Mouse (Mus musculus): ENCODE measurements around the gene Usp4. TPM values are rescaled to one million over a fixed set of nuclear protein-coding genes. Genes with fewer than 3 reads are reported as not detected.

The Usp4 gene
- polyA plus RNA-seq, 1 experiment from 2014 or later = 145 TPM

DNA sequence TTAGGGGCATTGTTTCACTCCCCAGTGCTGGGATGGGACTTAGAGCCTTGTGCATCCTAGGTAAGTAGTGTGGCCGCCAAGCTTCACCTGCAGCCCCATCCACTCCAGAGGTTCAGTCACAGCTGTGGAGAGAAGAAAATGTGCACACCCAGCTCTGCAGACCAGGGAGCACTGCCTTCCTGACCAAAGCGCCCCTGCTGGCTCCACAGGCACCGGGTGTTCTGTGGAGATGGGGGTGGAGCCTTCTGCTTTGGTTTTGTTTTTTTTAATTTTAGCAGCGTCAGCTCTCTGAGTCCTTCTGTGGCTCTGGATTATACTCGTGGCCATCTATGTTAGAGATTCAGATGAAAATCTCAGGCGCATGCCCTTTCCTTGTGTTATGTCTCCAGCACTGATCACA, 41.6 kb downstream of the Usp4 start:
- Histone ChIP-seq H3K4me2 (ENCODE audit: low read depth) (no peak overlapping the region), H3K9me3 (ENCODE audit: control insufficient read depth, low read length) (no peaks in the 10 kb centered on the region), H3K4me3 (ENCODE audit: low read depth, low read length) (no peak overlapping the region), H3K27me3 (ENCODE audit: control insufficient read depth, insufficient read depth, low read length) (no peaks in the 10 kb centered on the region), H3K4me1 (ENCODE audit: control insufficient read depth, insufficient read depth, low read length) (no peaks in the 10 kb centered on the region), H3K9ac (ENCODE audit: low read length) (no peak overlapping the region), H3K27ac (ENCODE audit: low read depth, low read length) (no peak overlapping the region), H3K36me3 (ENCODE audit: control insufficient read depth, insufficient read depth, low read length) (peaks cover 30% of the 10 kb centered on the region)
- 91% methylated on average over 6 of the region's 6 CpGs for WGBS
- no peak for ATAC-seq (ENCODE audit: insufficient read depth, low FRiP score, low TSS enrichment)
- DNase-seq (ENCODE audit: low spot score) = no peak

- no peaks in the 10 kb centered on the region for H3K9me3 ChIP-seq (ENCODE audit: control insufficient read depth, low read length)
- H3K4me1 ChIP-seq (ENCODE audit: control insufficient read depth, insufficient read depth, low read length) = no peaks in the 10 kb centered on the region
- H3K36me3 ChIP-seq (ENCODE audit: control insufficient read depth, insufficient read depth, low read length) = peaks cover 20% of the 10 kb centered on the region
- H3K4me3 ChIP-seq (ENCODE audit: low read depth, low read length) = no peak within 1 kb of the TSS
- no peak within 1 kb of the TSS for H3K27ac ChIP-seq (ENCODE audit: low read depth, low read length)
- H3K9ac ChIP-seq (ENCODE audit: low read length) = no peak within 1 kb of the TSS
- H3K27me3 ChIP-seq (ENCODE audit: control insufficient read depth, insufficient read depth, low read length) = no peaks in the 10 kb centered on the region
- 62% methylated on average over 18 of the region's 18 CpGs for WGBS
- H3K4me2 ChIP-seq (ENCODE audit: low read depth) = no peak within 1 kb of the TSS
- ATAC-seq (ENCODE audit: insufficient read depth, low FRiP score, low TSS enrichment) (no peak), DNase-seq (ENCODE audit: low spot score) (no peak)
These were observed 45.0 kb downstream of the Usp4 start, which contains the start of gene 1700102P08Rik for GRCm38 (mm10) chr9:108392676-108393075. 1700102P08Rik (plus strand) TSS chr9:108392805.

GRCm38 (mm10) chr9:108394191-108394590, 46.5 kb downstream of the Usp4 start:
- peaks cover 16% of the 10 kb centered on the region for H3K36me3 ChIP-seq (ENCODE audit: control insufficient read depth, insufficient read depth, low read length)
- H3K27me3 ChIP-seq (ENCODE audit: control insufficient read depth, insufficient read depth, low read length) = no peaks in the 10 kb centered on the region
- no peaks in the 10 kb centered on the region for H3K4me1 ChIP-seq (ENCODE audit: control insufficient read depth, insufficient read depth, low read length)
- WGBS = 95% methylated on average over 6 of the region's 6 CpGs
- no peak for ATAC-seq (ENCODE audit: insufficient read depth, low FRiP score, low TSS enrichment)
- H3K4me2 ChIP-seq (ENCODE audit: low read depth) = no peak overlapping the region
- DNase-seq (ENCODE audit: low spot score) = no peak
- H3K27ac ChIP-seq (ENCODE audit: low read depth, low read length) = no peak overlapping the region
- H3K9ac ChIP-seq (ENCODE audit: low read length) = no peak overlapping the region
- H3K9me3 ChIP-seq (ENCODE audit: control insufficient read depth, low read length) = no peaks in the 10 kb centered on the region
- no peak overlapping the region for H3K4me3 ChIP-seq (ENCODE audit: low read depth, low read length)

GRCm38 (mm10) chr9:108395427-108395826, 47.8 kb downstream of the Usp4 start:
- Histone ChIP-seq H3K4me2 (ENCODE audit: low read depth) (no peak overlapping the region), H3K9ac (ENCODE audit: low read length) (no peak overlapping the region), H3K4me3 (ENCODE audit: low read depth, low read length) (no peak overlapping the region), H3K4me1 (ENCODE audit: control insufficient read depth, insufficient read depth, low read length) (no peaks in the 10 kb centered on the region), H3K9me3 (ENCODE audit: control insufficient read depth, low read length) (no peaks in the 10 kb centered on the region), H3K27me3 (ENCODE audit: control insufficient read depth, insufficient read depth, low read length) (no peaks in the 10 kb centered on the region), H3K36me3 (ENCODE audit: control insufficient read depth, insufficient read depth, low read length) (peaks cover 10% of the 10 kb centered on the region), H3K27ac (ENCODE audit: low read depth, low read length) (no peak overlapping the region)
- WGBS = 89% methylated on average over 1 of the region's 1 CpGs
- DNase-seq (ENCODE audit: low spot score) (no peak), ATAC-seq (ENCODE audit: insufficient read depth, low FRiP score, low TSS enrichment) (no peak)

DNA sequence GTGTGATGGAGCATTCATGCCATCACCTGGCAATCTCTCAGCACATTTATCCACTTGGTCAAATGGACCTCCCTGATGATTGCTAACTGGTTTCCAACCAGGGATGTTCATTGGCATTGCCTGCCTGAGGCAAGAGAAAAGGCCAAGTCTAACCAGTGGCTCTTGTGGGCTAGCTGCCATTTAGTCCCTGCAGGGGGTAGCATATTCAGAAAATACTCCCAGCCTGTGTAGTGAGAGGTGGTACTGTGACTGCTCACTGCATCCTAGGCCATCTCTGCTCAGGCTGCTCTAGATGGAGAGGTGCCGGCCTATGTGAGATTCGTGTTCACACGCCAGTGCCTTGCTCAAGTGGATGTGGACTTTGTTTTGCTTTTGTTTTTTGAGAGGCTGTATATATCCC, 50.7 kb downstream of the Usp4 start:
- Histone ChIP-seq H3K9ac (ENCODE audit: low read length) (no peak overlapping the region), H3K9me3 (ENCODE audit: control insufficient read depth, low read length) (no peaks in the 10 kb centered on the region), H3K4me2 (ENCODE audit: low read depth) (no peak overlapping the region), H3K4me3 (ENCODE audit: low read depth, low read length) (no peak overlapping the region), H3K27ac (ENCODE audit: low read depth, low read length) (no peak overlapping the region), H3K27me3 (ENCODE audit: control insufficient read depth, insufficient read depth, low read length) (no peaks in the 10 kb centered on the region), H3K36me3 (ENCODE audit: control insufficient read depth, insufficient read depth, low read length) (no peaks in the 10 kb centered on the region; the same call in 1 of the 2 replicates), H3K4me1 (ENCODE audit: control insufficient read depth, insufficient read depth, low read length) (no peaks in the 10 kb centered on the region)
- 95% methylated on average over 3 of the region's 3 CpGs for WGBS
- DNase-seq (ENCODE audit: low spot score) = no peak
- ATAC-seq (ENCODE audit: insufficient read depth, low FRiP score, low TSS enrichment) = no peak

DNA sequence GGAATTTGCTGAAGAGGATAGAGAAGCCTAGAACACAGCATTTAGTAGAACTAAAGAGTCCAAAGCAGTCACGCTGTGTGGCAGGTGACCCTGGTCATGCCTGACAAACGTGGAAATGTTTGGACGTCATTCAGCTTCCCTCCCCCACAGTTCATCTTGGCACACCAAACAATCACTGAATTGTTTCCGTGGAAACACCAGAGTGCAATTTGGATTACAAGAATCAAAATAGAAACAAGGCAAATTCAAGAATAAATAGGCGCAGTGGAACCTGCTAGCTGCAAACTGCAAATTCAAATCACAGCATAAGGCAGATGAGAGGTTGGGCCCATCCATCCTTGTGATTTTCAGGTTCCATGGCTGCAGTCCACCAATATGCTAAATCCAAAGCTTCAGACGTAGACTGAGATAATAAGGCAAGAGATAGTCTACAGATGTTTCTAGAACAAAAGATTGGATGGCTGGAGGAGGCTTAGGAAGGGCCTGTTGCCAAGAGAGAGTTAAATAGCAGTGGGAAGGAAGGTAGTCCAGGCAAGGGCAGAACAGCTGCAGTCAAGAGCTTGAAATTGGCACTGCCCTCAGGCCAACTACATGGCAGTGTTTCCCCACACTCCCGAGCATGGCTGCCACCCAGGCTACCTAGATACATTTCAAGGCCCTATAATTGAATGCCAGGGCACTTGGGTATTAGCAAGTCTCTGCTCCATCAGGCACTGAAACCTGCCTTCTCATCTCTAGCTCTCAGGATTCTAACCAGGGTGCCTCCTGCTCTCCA, 53.7 kb downstream of the Usp4 start:
- H3K4me3 ChIP-seq (ENCODE audit: low read depth, low read length) = no peak overlapping the region
- DNase-seq (ENCODE audit: low spot score) (no peak), ATAC-seq (ENCODE audit: insufficient read depth, low FRiP score, low TSS enrichment) (no peak)
- H3K9me3 ChIP-seq (ENCODE audit: control insufficient read depth, low read length) = no peaks in the 10 kb centered on the region
- H3K9ac ChIP-seq (ENCODE audit: low read length) = no peak overlapping the region
- H3K4me1 ChIP-seq (ENCODE audit: control insufficient read depth, insufficient read depth, low read length) = no peaks in the 10 kb centered on the region
- 64% methylated on average over 7 of the region's 7 CpGs for WGBS
- H3K27me3 ChIP-seq (ENCODE audit: control insufficient read depth, insufficient read depth, low read length) = no peaks in the 10 kb centered on the region
- H3K4me2 ChIP-seq (ENCODE audit: low read depth) = no peak overlapping the region
- H3K27ac ChIP-seq (ENCODE audit: low read depth, low read length) = no peak overlapping the region
- no peaks in the 10 kb centered on the region for H3K36me3 ChIP-seq (ENCODE audit: control insufficient read depth, insufficient read depth, low read length)

DNA sequence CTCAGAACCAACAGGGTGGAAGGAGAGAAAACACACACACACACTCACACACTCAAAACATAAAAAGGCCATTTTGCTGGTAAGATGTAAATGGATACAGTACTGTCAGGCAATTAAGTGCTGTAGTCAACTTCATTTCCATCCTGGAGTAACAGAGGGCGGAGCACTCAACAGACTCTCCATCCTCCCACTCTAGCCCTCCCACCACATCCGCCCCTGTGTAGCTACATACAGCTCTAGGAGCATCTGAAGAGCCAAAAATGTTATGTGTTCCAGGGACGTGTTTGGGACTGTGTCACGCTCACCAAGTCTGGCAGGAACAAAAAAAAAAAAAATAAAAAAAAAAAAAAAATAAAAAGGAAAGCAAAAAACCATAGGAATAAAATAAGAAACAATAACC, 55.4 kb downstream of the Usp4 start:
- Histone ChIP-seq H3K4me2 (ENCODE audit: low read depth) (no peak overlapping the region), H3K27ac (ENCODE audit: low read depth, low read length) (no peak overlapping the region), H3K4me1 (ENCODE audit: control insufficient read depth, insufficient read depth, low read length) (no peaks in the 10 kb centered on the region), H3K27me3 (ENCODE audit: control insufficient read depth, insufficient read depth, low read length) (no peaks in the 10 kb centered on the region), H3K9ac (ENCODE audit: low read length) (no peak overlapping the region), H3K36me3 (ENCODE audit: control insufficient read depth, insufficient read depth, low read length) (no peaks in the 10 kb centered on the region), H3K4me3 (ENCODE audit: low read depth, low read length) (no peak overlapping the region), H3K9me3 (ENCODE audit: control insufficient read depth, low read length) (no peaks in the 10 kb centered on the region)
- ATAC-seq (ENCODE audit: insufficient read depth, low FRiP score, low TSS enrichment) (no peak), DNase-seq (ENCODE audit: low spot score) (no peak)
- 95% methylated on average over 4 of the region's 4 CpGs for WGBS

GRCm38 (mm10) chr9:108404451-108404850, 56.8 kb downstream of the Usp4 start:
- Histone ChIP-seq H3K27ac (ENCODE audit: low read depth, low read length) (no peak overlapping the region), H3K9me3 (ENCODE audit: control insufficient read depth, low read length) (no peaks in the 10 kb centered on the region), H3K27me3 (ENCODE audit: control insufficient read depth, insufficient read depth, low read length) (no peaks in the 10 kb centered on the region), H3K4me1 (ENCODE audit: control insufficient read depth, insufficient read depth, low read length) (no peaks in the 10 kb centered on the region), H3K4me3 (ENCODE audit: low read depth, low read length) (no peak overlapping the region), H3K4me2 (ENCODE audit: low read depth) (no peak overlapping the region), H3K9ac (ENCODE audit: low read length) (no peak overlapping the region), H3K36me3 (ENCODE audit: control insufficient read depth, insufficient read depth, low read length) (no peaks in the 10 kb centered on the region)
- 84% methylated on average over 8 of the region's 8 CpGs for whole genome bisulfite sequencing
- no peak for DNase-seq (ENCODE audit: low spot score)
- no peak for ATAC-seq (ENCODE audit: insufficient read depth, low FRiP score, low TSS enrichment)

- DNase-seq (ENCODE audit: low spot score) (no peak), ATAC-seq (ENCODE audit: insufficient read depth, low FRiP score, low TSS enrichment) (no peak)
- Histone ChIP-seq H3K9ac (ENCODE audit: low read length) (no peak overlapping the region), H3K4me2 (ENCODE audit: low read depth) (no peak overlapping the region), H3K36me3 (ENCODE audit: control insufficient read depth, insufficient read depth, low read length) (no peaks in the 10 kb centered on the region), H3K27ac (ENCODE audit: low read depth, low read length) (no peak overlapping the region), H3K4me3 (ENCODE audit: low read depth, low read length) (no peak overlapping the region), H3K9me3 (ENCODE audit: control insufficient read depth, low read length) (no peaks in the 10 kb centered on the region), H3K27me3 (ENCODE audit: control insufficient read depth, insufficient read depth, low read length) (no peaks in the 10 kb centered on the region), H3K4me1 (ENCODE audit: control insufficient read depth, insufficient read depth, low read length) (no peaks in the 10 kb centered on the region)
- WGBS = 89% methylated on average over 4 of the region's 4 CpGs
These were observed 61.9 kb downstream of the Usp4 start for GRCm38 (mm10) chr9:108409535-108409934.

All from neural tube, embryonic 11.5 days (tissue).